Mouse (Mus musculus): Measurements from ENCODE around the gene Foxi3. TPM values are rescaled to one million over a fixed set of nuclear protein-coding genes. Genes with fewer than 3 reads are reported as not detected.

Gene Foxi3
- total and polyA plus RNA-seq, 3 experiments, result not detected

- H3K4me3 ChIP-seq (replicated peaks in 1 of 3; ENCODE audit: low read depth in 2 of 3, low read length in 2 of 3, poor library complexity in 1 of 3), result no peak overlapping the region
- peaks cover 14 to 20% of the 10 kb centered on the region in 2 experiments for H3K36me3 ChIP-seq (replicated peaks in 1 of 2; ENCODE audit: control insufficient read depth in 1 of 2, insufficient read depth in 1 of 2, low read length in 1 of 2)
- peak; percentile 60 for DNase-seq (ENCODE audit: extremely low read depth)
- peaks cover 0 to 26% of the 10 kb centered on the region in 2 experiments; a peak in 3 of 4 replicates for H3K4me1 ChIP-seq (ENCODE audit: control insufficient read depth in 1 of 2, insufficient read depth in 2 of 2)
- H3K27ac ChIP-seq (ENCODE audit: insufficient read depth, low read depth), result no peak overlapping the region
- H3K9ac ChIP-seq (ENCODE audit: insufficient read depth, low read depth), result peak overlapping the region; percentile 37; the same call in 1 of the 2 replicates
- dilution Hi-C loops (cut with MboI; ENCODE audit: extremely low pct_ligation_motif_present, extremely low pct_unique_long_range_greater_than_20kb, low sequenced_read_pairs), result no loop called here
- no peaks in the 10 kb centered on the region for H3K79me2 ChIP-seq (replicated peaks; ENCODE audit: control insufficient read depth, extremely low read depth, insufficient read depth, poor library complexity, severe bottlenecking)
- H3K4me2 ChIP-seq (ENCODE audit: insufficient read depth, low read depth, poor library complexity, severe bottlenecking), result peak overlapping the region; percentile 87
- in situ Hi-C loops (cut with MboI; ENCODE audit: low pct_ligation_motif_present, low pct_unique_long_range_greater_than_20kb, low sequenced_read_pairs), result no loop called here
- TF ChIP-seq MEF2A (IDR thresholded peaks at IDR 0.05; ENCODE audit: borderline replicate concordance, low read depth, low read length), result no peak
- TF ChIP-seq ZMIZ1 (IDR thresholded peaks at IDR 0.05; ENCODE audit: low read depth, low read length), result no peak
- no peak for TF ChIP-seq E2F4 (IDR thresholded peaks at IDR 0.05; ENCODE audit: insufficient replicate concordance, low read depth, low read length)
- TF ChIP-seq MYC (IDR thresholded peaks at IDR 0.05; ENCODE audit: low read depth, low read length), result no peak
- TF ChIP-seq EP300 (IDR thresholded peaks at IDR 0.05; ENCODE audit: low read length), result peak; percentile 79
- TF ChIP-seq BHLHE40 (IDR thresholded peaks at IDR 0.05; ENCODE audit: low read depth, low read length), result peak; percentile 50; the same call in 1 of the 2 replicates
- TF ChIP-seq NRF1 (IDR thresholded peaks at IDR 0.05; ENCODE audit: low read depth, low read length), result no peak
- no peak for TF ChIP-seq USF1 (IDR thresholded peaks at IDR 0.05; ENCODE audit: low read depth, low read length)
- peak; percentile 90 for TF ChIP-seq IRF4 (IDR thresholded peaks at IDR 0.05; ENCODE audit: low read depth, low read length)
- no peak for TF ChIP-seq ETS1 (conservative IDR thresholded peaks at IDR 0.05; ENCODE audit: low read depth, low read length)
- TF ChIP-seq ZC3H11A (IDR thresholded peaks at IDR 0.05; ENCODE audit: low read depth, low read length), result no peak
- TF ChIP-seq SMC3 (IDR thresholded peaks at IDR 0.05; ENCODE audit: low read depth, low read length), result no peak; the same call in 1 of the 2 replicates
- TF ChIP-seq TCF12 (IDR thresholded peaks at IDR 0.05; ENCODE audit: low read depth, low read length), result 0 out of 2 replicates have a peak, but pooled peaks have one; percentile 30
- no peak for TF ChIP-seq KAT2A (IDR thresholded peaks at IDR 0.05; ENCODE audit: insufficient replicate concordance, low read length)
- no peak for TF ChIP-seq RAD21 (IDR thresholded peaks at IDR 0.05; ENCODE audit: low read depth, low read length)
- no peak for TF ChIP-seq PAX5 (IDR thresholded peaks at IDR 0.05; ENCODE audit: low read length)
- TF ChIP-seq POLR2A (IDR thresholded peaks at IDR 0.05; ENCODE audit: low read depth, low read length), result no peak
- TF ChIP-seq SIN3A (IDR thresholded peaks at IDR 0.05; ENCODE audit: low read length), result peak; percentile 56; the same call in 1 of the 2 replicates
- TF ChIP-seq MAZ (IDR thresholded peaks at IDR 0.05; ENCODE audit: low read depth, low read length), result 0 out of 2 replicates have a peak, but pooled peaks have one; percentile 44
- TF ChIP-seq CHD2 (IDR thresholded peaks at IDR 0.05; ENCODE audit: low read length), result no peak
- no peaks in the 10 kb centered on the region for H3K9me3 ChIP-seq (replicated peaks; ENCODE audit: low read length)
- H3K27me3 ChIP-seq (replicated peaks), result no peaks in the 10 kb centered on the region
Observed at GRCm38 (mm10) chr6:70910285-70910684, 46.0 kb upstream of the Foxi3 start.

Measured in CH12.LX (cell line).